Mouse (Mus musculus) hindlimb bud, embryonic 11.5 days (tissue): Measurements from ENCODE around the gene Gtf2a2.
A peak's percentile ranks its signal among the peaks of the same experiment; 100 is the strongest.

Source experiments
- DNase-seq: peaks from one replicate; pipeline ENCODE4 v3.0.0-alpha.2; 2012; ENCODE audit warnings: low read depth, low spot score; ENCODE audit errors: extremely low spot score

The Gtf2a2 gene

GRCm38 (mm10) chr9:70012408-70012901 lies at the start of gene Gtf2a2:
Gene Gtf2a2 (plus strand): TSS chr9:70012550.
- DNase-seq = peak; percentile 57

DNA sequence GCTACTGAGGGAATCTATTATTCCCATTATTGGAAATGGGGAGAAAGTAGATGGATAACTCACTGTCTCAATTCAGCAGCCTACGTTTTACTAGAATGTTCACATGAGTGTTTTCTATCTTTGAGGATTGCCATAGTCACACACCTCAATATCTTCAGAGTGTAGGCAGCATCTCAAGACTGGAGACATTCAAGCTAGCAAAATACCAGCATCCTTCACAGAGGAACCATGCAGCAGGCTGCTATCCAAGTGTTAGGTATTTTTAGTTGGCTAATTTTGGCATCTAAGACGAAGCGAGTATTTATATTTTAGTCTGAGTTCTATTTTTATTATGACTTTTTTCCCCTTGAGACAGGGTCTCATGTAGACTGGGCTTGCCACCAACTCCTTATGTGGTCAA lies 48.0 kb upstream of the Gtf2a2 start:
- no peak for DNase-seq

DNA sequence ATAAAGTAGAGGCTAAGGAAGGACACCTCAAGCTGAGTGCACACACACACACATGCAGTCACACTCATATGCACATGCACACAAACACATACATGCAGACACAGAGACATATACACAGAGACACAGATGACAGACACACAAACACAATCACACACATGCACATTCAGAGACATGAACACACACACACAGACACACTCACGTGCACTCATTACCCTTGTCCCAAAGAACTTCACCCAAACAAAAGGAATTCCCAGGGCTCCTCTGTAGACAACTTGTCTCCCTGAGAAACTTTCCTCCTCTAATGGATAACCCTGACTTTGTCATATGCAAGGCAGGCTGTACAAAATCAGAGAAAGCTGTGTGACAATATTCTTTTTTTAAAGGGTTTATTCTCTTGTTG lies 26.8 kb upstream of the Gtf2a2 start:
- DNase-seq = no peak

- no peak for DNase-seq
These were observed 26.3 kb upstream of the Gtf2a2 start for GRCm38 (mm10) chr9:69986063-69986462.

DNA sequence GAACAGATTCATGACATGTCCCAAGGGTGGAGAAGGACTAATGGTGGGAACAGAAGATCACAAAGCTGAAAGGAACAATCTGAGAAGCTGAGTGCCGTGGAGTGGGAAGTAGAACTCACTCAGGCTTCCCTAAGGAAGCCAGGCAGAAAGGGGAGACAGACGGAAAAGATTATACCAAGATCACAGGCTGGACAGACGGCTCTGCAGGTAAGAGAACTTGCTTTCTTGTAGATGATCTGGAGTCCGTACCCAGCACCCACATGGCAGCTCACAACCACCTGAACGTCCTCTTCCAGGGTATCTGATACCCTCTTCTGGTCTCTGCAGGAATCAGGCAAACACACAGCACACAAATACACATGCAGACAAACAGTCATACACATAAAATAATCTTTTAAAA lies 25.8 kb upstream of the Gtf2a2 start:
- no peak for DNase-seq

DNA sequence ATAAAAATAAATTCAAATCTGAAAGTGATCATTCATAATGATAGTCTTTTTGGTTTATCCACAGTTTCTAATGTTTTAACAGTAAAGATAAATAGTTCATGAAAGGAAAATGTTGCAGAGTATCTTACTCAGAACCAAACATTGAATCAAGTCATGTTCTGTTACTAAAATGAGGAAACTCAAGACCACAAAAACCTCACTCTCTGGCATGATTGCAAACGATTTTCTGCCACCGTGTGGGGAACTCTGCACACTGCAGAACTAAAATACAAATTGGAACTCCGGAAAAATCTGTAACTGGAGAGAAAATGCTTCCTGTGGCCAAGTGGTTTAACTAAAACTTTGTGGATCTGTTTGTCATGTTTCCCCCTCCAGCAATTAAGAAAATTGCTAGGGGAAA lies 24.8 kb upstream of the Gtf2a2 start:
- DNase-seq = peak; percentile 44

DNA sequence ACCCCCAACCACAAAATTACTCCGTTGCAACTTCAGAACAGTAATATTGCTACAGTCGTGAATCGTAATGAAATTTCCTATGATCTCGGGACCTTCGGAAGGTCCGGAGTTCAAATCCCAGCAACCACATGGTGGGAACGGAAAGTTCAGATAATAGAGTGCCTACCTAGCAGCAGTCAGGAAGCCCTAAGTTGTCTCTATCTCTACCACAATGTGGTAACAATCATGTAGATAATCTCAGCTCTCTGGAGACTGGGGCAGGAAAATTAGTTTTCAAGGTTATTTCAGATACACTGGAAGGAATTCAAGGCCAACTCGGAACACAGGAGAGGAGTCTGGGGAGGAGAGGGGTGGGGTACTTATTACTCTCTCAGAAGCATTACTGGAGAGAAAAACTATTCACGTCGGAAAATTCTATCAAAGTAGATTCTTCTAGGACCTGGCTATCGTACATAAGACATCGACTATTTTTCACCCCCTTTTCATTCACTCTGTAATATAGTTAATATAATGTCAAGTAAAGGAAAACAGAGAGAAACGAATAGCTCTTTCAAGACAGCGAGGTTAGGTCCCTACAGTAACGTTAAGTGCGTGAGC lies 23.5 kb upstream of the Gtf2a2 start:
- no peak for DNase-seq

GRCm38 (mm10) chr9:69989303-69990121 lies 22.8 kb upstream of the Gtf2a2 start, which contains the start of gene Bnip2:
Gene Bnip2 (plus strand): TSS chr9:69989466.
- peak; percentile 57 for DNase-seq

DNA sequence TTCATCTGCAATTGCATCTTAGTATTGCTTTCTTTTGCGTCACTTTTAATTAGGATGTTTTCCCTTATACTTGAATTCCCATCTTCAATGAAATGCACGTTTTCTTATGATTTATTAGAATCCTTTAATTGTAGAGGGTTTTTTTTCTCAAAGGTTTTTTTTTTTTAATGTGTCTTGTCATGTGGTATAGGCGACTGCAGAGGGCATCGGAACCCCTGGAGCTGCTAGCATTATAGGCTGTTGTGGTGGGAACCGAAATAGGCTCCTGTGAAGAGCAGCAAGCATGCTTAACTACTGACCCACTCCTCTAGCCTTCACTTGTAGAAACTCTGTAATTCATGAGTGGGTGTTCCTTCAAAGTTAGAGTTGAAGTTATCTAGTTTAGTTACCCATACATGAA lies 22.0 kb upstream of the Gtf2a2 start:
- no peak for DNase-seq

DNA sequence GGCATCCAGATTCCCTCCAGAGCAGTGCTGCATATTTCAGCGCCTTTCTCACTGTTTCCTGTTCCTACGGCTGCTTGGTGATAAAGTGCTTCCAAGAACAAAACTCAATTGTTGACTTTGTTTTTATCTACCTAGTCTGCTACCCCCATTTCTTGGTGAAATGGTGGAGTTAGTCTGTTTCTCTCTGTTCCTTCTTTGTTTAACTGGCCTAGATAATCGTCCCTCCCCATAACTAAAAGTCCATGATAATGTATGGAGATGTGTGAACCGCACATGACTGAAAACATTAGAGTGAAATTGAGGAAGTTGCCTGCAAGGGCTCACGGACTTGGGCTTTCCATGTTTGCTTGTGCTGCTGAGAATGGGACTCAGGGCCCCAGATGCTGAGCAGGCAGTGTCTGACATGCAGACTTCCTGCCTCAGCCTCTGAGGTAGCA lies 19.5 kb upstream of the Gtf2a2 start:
- no peak for DNase-seq

DNA sequence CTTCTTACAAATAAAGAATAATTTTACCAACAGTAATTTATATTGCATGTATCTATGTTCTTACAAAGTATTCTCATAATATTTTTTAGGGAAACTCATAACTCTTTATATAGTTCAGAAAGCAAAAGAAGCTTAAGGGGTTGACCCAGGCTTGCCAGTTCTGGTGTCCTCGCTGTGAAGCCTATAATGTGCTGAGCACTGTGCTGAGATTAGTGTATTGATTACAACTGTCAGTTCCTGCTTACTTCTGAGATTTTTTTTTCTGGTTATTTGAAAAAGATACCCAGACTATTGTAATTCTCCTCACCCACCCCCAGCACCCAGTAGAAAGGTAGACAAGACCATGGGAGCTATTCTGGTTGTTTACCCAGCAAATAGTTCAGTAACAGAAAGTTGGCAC lies 18.9 kb upstream of the Gtf2a2 start:
- no peak for DNase-seq

DNA sequence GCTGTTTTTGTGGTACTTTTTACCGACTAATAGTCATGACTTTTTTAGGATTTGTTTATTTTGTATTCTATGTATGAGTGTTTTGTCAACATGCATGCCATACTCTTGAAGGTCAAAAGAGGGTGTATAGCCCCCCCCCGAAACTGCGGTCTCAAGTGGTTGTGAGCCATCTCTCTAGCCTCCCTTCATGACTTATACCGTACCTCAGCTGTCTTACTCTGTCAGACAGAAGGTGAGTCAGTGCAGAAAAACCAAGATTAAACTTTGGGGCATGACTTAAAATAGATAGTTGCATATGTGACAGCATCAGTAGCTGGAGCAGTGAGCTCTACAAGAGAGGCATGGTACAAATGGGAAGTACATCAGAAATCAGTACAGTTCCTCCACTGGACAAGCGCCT lies 17.8 kb upstream of the Gtf2a2 start:
- no peak for DNase-seq

GRCm38 (mm10) chr9:69999318-69999717 lies 13.0 kb upstream of the Gtf2a2 start:
- no peak for DNase-seq

- no peak for DNase-seq
These were observed 8.8 kb upstream of the Gtf2a2 start for GRCm38 (mm10) chr9:70003516-70003915.

- no peak for DNase-seq
These were observed 5.4 kb upstream of the Gtf2a2 start for GRCm38 (mm10) chr9:70006984-70007383.

- DNase-seq = no peak
These were observed 4.7 kb upstream of the Gtf2a2 start for GRCm38 (mm10) chr9:70007506-70008248.

- DNase-seq = no peak
These were observed 2.5 kb upstream of the Gtf2a2 start for GRCm38 (mm10) chr9:70009754-70010304.

DNA sequence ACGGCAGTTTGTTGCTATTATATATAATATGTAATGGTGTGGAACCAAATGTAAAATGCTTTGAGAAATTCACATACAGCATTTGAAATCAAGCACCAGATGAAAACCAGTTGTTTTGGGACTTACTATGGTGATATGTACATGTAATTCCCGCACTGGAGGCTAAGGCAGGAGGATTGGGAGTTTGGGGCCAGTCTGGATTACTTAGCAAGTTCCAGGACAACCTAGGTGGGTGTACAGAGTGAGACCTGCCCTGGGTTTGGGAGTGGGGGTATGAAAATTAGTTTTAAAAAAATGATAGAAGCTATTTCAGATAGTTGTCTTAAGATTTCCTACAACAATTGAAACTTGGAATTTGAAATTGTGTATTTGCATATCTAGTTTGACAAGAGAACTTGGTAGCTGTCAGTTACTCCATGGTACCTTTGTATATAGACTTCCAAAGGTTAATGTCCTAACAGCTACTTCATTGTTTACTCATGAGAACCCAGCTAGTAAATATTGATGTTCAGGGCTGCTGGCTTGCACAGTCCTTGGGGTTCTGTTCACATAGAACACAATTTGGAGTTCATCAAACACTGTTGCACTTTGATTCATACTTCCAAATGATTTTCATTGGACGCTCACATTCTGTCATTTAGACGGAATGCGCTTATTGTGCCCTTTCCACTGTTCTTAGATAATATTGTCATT lies 1.4 kb upstream of the Gtf2a2 start:
- DNase-seq = no peak

DNA sequence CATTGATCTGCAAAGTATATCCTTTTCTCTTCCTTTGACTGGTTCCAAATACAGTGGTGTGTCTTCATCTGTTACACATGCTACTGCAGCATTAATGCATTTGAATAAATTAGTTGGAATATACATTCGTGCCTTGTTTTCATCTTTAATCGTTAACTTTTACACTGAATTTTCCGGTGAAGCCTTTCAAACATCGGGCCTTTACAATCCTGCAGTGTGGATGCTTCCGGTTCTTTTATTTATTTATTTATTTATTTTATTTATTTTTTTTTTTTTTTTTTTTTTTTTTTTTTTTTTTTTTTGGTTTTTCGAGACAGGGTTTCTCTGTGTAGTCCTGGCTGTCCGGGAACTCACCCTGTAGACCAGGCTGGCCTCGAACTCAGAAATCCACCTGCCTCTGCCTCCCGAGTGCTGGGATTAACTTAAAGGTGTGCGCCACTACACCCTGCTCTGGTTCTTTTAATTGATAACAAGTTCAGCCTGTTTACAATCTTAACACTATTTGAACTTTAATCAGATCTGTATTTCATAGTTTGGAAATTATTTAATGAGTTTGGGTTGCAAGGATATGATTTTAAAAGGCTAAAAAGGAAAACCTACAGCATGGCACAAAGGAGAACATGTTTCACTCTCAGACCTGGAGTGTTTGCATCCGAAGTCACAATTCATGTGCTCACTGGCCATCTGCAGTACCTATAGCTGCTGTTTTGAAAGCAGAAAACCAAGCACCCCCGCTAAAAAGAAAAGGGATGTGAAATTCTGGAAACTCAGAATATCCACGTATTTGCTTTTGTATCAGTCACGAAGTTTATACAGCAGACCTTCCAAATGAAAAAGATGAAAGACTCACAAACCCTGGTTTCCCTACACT lies 578 bp upstream of the Gtf2a2 start:
- no peak for DNase-seq

- no peak for DNase-seq
These were observed 3.3 kb downstream of the Gtf2a2 start for GRCm38 (mm10) chr9:70015632-70016031.
